Mouse (Mus musculus) liver, embryonic 12.5 days (tissue): ENCODE results near the gene 1700001P01Rik. TPM values are rescaled to one million over a fixed set of nuclear protein-coding genes. Genes with fewer than 3 reads are reported as not detected.
"Not testable (repeated sequence)": the region's sequence is repeated elsewhere in the genome, so short reads cannot be mapped to it uniquely, and the experiment has no call there.

Experiments used
- ATAC-seq: fragments of 200-750 bp; cut with Nextera tagmentation; 2 replicates; pipeline ENCODE4 v1.8.0; 2017; ENCODE audit warnings: moderate number of reproducible peaks, mild to moderate bottlenecking, moderate library complexity
- H3K27ac ChIP-seq: fragments of 300-500 bp; sonication (generic); 2 replicates; pipeline ENCODE4 v1.5.1; 2016; ENCODE audit warnings: mild to moderate bottlenecking
- H3K27me3 ChIP-seq: fragments of 300-500 bp; sonication (generic); replicated peaks from 2 replicates; pipeline ENCODE4 v1.6.1; 2016; ENCODE audit warnings: mild to moderate bottlenecking, moderate library complexity
- H3K36me3 ChIP-seq: fragments of 300-500 bp; sonication (generic); 2 replicates; pipeline ENCODE4 v1.6.1; 2016; ENCODE audit warnings: mild to moderate bottlenecking, moderate library complexity
- H3K4me1 ChIP-seq: fragments of 300-500 bp; sonication (generic); 2 replicates; pipeline ENCODE4 v1.6.1; 2016
- H3K4me2 ChIP-seq: fragments of 300-500 bp; sonication (generic); 2 replicates; pipeline ENCODE4 v1.6.1; 2016; ENCODE audit warnings: mild to moderate bottlenecking, moderate library complexity
- H3K4me3 ChIP-seq: fragments of 300-500 bp; sonication (generic); 2 replicates; pipeline ENCODE4 v1.5.1; 2016; ENCODE audit warnings: mild to moderate bottlenecking, moderate library complexity
- H3K9ac ChIP-seq: fragments of 300-500 bp; sonication (generic); 2 replicates; pipeline ENCODE4 v1.6.1; 2016; ENCODE audit warnings: mild to moderate bottlenecking, moderate library complexity
- H3K9me3 ChIP-seq: fragments of 300-500 bp; sonication (generic); replicated peaks from 2 replicates; pipeline ENCODE4 v1.6.1; 2016; ENCODE audit warnings: mild to moderate bottlenecking, moderate library complexity
- WGBS: fragments of 180-500 bp; shearing (Covaris S2); methylation state at CpG from one replicate; pipeline ENCODE4 v1.1.7; 2016; ENCODE audit not compliant: insufficient replicate concordance; 5-methylcytosine and 5-hydroxymethylcytosine counted together
- microRNA-seq: library from miRNA; unstranded; fragments of <30 nt; microRNA quantifications from one replicate; pipeline ENCODE4, GENCODE M21; 2017
- polyA plus RNA-seq: library from polyadenylated mRNA; unstranded; fragments of >200 nt; fragmentation: Nextera tagmentation; extraction: Ambion mirVana; gene quantifications from 2 replicates; pipeline ENCODE4 v1.2.1, GENCODE M21; 2016

The 1700001P01Rik gene
- polyA plus RNA-seq, 1 experiment from 2014 or later = not detected

- H3K4me3 ChIP-seq = no peak overlapping the region
- ATAC-seq = no peak
- peaks cover 5% of the 10 kb centered on the region; the same call in 1 of the 2 replicates for H3K36me3 ChIP-seq
- 47% methylated on average over 7 of the region's 7 CpGs for WGBS
- no peak overlapping the region for H3K27ac ChIP-seq
- H3K9ac ChIP-seq = no peak overlapping the region
- H3K9me3 ChIP-seq = 0 out of 2 replicates have a peak, but pooled peaks cover 2% of the 10 kb centered on the region
- H3K27me3 ChIP-seq = no peaks in the 10 kb centered on the region
- peaks cover 43% of the 10 kb centered on the region for H3K4me1 ChIP-seq
- no peak overlapping the region; the same call in 1 of the 2 replicates for H3K4me2 ChIP-seq
These were observed 35.5 kb downstream of the 1700001P01Rik start for GRCm38 (mm10) chr11:97740190-97740589.

GRCm38 (mm10) chr11:97739155-97739554 is 36.6 kb downstream of the 1700001P01Rik start:
- H3K27me3 ChIP-seq = no peaks in the 10 kb centered on the region
- peaks cover 5% of the 10 kb centered on the region; the same call in 1 of the 2 replicates for H3K36me3 ChIP-seq
- peaks cover 42% of the 10 kb centered on the region for H3K4me1 ChIP-seq
- H3K27ac ChIP-seq = no peak overlapping the region
- no peak overlapping the region for H3K4me2 ChIP-seq
- H3K4me3 ChIP-seq = no peak overlapping the region
- 85% methylated on average over 3 of the region's 3 CpGs for WGBS
- 0 out of 2 replicates have a peak, but pooled peaks cover 2% of the 10 kb centered on the region for H3K9me3 ChIP-seq
- no peak for ATAC-seq
- no peak overlapping the region for H3K9ac ChIP-seq

DNA sequence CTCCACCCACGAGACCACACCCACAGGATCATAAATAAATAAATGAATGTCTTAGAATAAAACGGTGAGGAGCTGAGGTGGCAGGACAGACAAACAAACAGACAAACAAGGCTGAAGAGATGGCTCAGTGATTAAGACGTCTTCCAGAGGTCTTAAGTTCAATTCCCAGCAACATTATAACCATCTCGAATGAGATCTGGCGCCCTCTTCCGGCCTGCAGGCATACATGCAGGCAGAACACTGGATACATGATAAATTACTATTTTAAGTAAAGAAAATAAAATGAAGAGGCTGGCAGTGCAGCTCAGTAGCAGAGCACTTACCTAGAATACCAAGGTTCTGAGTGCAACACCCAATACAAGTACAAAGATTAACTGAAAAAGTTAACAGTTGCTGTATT is 37.0 kb downstream of the 1700001P01Rik start:
- Histone ChIP-seq H3K4me3 (no peak overlapping the region), H3K36me3 (peaks cover 5% of the 10 kb centered on the region; the same call in 1 of the 2 replicates), H3K9me3 (0 out of 2 replicates have a peak, but pooled peaks cover 2% of the 10 kb centered on the region), H3K4me1 (peaks cover 42% of the 10 kb centered on the region), H3K4me2 (no peak overlapping the region), H3K27ac (no peak overlapping the region), H3K27me3 (no peaks in the 10 kb centered on the region), H3K9ac (no peak overlapping the region)
- no peak for ATAC-seq
- 53% methylated on average over 6 of the region's 6 CpGs for WGBS

DNA sequence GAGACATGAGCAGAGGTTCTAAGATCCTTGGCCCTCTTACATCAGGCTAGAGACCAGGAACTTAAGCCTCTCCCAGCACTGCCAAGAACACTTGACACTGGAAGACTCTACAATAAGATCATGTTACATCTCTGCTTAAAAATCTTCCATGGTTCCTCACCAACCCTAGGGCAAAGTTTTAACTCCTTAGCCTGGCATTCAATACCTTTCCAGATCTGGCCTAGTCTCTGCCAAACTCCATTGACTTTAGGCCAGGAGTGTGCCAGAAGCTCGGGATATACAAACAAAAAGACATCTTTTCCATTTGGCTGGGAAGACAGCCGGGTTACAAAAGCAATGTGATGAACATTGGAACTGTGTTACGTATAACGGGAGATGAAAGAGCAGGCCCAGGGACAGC is 38.1 kb downstream of the 1700001P01Rik start:
- no peak overlapping the region for H3K27ac ChIP-seq
- no peak overlapping the region for H3K4me2 ChIP-seq
- H3K27me3 ChIP-seq = no peaks in the 10 kb centered on the region
- 0 out of 2 replicates have a peak, but pooled peaks cover 2% of the 10 kb centered on the region for H3K9me3 ChIP-seq
- peaks cover 5% of the 10 kb centered on the region; the same call in 1 of the 2 replicates for H3K36me3 ChIP-seq
- no peak overlapping the region for H3K9ac ChIP-seq
- WGBS = 85% methylated on average over 4 of the region's 4 CpGs
- ATAC-seq = no peak
- H3K4me1 ChIP-seq = peaks cover 34% of the 10 kb centered on the region
- H3K4me3 ChIP-seq = no peak overlapping the region

- Histone ChIP-seq H3K36me3 (peaks cover 14% of the 10 kb centered on the region), H3K9ac (no peak overlapping the region), H3K27ac (no peak overlapping the region), H3K9me3 (0 out of 2 replicates have a peak, but pooled peaks cover 2% of the 10 kb centered on the region), H3K4me3 (no peak overlapping the region), H3K4me1 (peaks cover 27% of the 10 kb centered on the region), H3K4me2 (no peak overlapping the region), H3K27me3 (no peaks in the 10 kb centered on the region)
- no peak for ATAC-seq
- 78% methylated on average over 5 of the region's 5 CpGs for WGBS
These were observed 39.1 kb downstream of the 1700001P01Rik start for GRCm38 (mm10) chr11:97736645-97737044.

DNA sequence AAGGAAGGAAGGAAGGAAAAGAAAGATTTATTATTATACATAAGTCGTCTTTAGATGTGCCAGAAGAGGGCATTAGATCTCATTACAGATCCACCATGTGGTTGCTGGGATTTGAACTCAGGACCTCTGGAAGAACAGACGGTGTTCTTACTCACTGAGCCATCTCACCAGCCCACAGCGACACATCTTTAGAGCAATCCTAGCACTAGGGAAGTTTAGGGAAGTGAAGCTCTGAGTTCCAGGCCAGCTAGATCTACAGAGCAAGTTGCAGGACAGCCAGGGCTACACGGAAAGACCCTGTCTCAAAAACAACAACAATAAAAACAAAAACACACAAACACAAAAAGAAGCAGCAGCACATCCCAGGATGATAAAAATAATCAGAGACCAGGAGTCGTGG is 40.9 kb downstream of the 1700001P01Rik start:
- H3K4me1 ChIP-seq, H3K27ac ChIP-seq, H3K27me3 ChIP-seq, H3K4me3 ChIP-seq, ATAC-seq, H3K9me3 ChIP-seq, H3K9ac ChIP-seq, H3K4me2 ChIP-seq: not testable (repeated sequence)
- H3K36me3 ChIP-seq = peaks cover 29% of the 10 kb centered on the region
- 52% methylated on average over 5 of the region's 5 CpGs for WGBS

DNA sequence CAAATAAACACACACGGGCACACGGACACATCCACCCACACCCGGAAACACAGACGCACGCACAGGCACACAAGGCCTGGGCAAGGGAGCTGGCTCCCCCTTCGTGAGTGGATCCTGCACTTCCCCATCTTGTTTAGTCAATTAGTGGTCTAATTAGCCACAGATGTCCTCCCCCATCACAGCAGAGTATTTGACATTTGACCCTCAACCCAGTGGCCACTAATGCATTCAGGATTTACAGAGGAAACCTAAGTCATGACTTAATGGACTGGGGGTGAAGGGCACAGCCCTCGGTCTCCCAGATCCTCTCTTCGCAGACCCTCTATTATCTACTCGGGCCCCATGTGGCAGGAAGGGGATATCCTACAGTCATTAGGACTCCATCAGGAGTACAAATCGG is 42.0 kb downstream of the 1700001P01Rik start:
- H3K27me3 ChIP-seq = no peaks in the 10 kb centered on the region
- no peaks in the 10 kb centered on the region for H3K9me3 ChIP-seq
- H3K36me3 ChIP-seq = peaks cover 35% of the 10 kb centered on the region
- no peak overlapping the region for H3K4me2 ChIP-seq
- H3K27ac ChIP-seq = no peak overlapping the region
- H3K4me3 ChIP-seq = no peak overlapping the region
- peaks cover 13% of the 10 kb centered on the region for H3K4me1 ChIP-seq
- 40% methylated on average over 10 of the region's 10 CpGs for WGBS
- no peak overlapping the region for H3K9ac ChIP-seq
- no peak for ATAC-seq

- no peak overlapping the region for H3K9ac ChIP-seq
- 62% methylated on average over 7 of the region's 7 CpGs for WGBS
- no peak for ATAC-seq
- H3K4me3 ChIP-seq = no peak overlapping the region
- H3K27me3 ChIP-seq = no peaks in the 10 kb centered on the region
- H3K4me2 ChIP-seq = peak overlapping the region; percentile 23
- H3K36me3 ChIP-seq = peaks cover 84% of the 10 kb centered on the region
- H3K9me3 ChIP-seq = no peaks in the 10 kb centered on the region
- H3K27ac ChIP-seq = no peak overlapping the region
- H3K4me1 ChIP-seq = peaks cover 16% of the 10 kb centered on the region
These were observed 47.0 kb downstream of the 1700001P01Rik start for GRCm38 (mm10) chr11:97728730-97729129.

DNA sequence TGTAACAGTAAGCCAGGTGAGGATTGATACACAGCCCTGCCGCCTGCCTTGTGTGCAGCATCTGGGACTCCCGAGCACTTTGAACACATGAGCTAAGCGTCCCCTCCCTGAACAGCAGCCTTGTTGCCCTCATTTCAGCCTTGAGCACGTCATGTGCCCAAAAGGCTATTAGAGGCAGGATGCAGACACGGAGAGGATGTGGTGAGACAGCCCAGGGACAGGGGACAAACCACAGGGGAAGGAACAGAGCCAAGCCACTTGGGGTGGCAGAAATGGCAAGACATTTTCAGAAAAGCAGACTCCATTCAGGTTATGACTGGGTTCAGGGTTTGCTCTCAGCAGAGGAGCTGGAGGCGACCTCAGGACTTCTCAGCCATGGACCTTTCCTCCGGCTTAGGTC is 47.4 kb downstream of the 1700001P01Rik start:
- Histone ChIP-seq H3K4me1 (peaks cover 13% of the 10 kb centered on the region; the same call in 1 of the 2 replicates), H3K27me3 (no peaks in the 10 kb centered on the region), H3K27ac (no peak overlapping the region), H3K9me3 (no peaks in the 10 kb centered on the region), H3K36me3 (peaks cover 88% of the 10 kb centered on the region), H3K4me2 (peak overlapping the region; percentile 23), H3K4me3 (no peak overlapping the region), H3K9ac (no peak overlapping the region)
- no peak for ATAC-seq
- 55% methylated on average over 7 of the region's 7 CpGs for WGBS

DNA sequence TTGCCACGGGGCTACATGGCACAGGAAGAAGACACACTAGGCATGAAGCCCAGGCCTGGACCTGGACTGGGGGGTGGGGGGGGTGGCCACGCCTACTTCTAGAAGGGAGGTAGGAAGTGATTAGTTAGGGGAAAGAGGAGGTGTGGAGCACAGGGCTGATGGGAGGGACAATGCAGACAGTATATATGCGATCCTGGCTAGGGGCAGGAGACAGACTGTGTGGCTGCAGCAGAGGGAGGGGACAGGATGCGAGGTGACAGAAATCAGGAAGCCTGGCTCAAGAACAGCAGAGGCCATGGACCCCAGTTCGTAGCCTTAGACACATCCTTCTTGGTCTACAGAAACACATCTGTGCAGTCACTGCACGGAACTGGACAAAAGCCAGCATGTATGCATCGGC is 52.0 kb downstream of the 1700001P01Rik start:
- Histone ChIP-seq H3K27me3 (no peaks in the 10 kb centered on the region), H3K36me3 (peaks cover 100% of the 10 kb centered on the region), H3K4me1 (peaks cover 15% of the 10 kb centered on the region; the same call in 1 of the 2 replicates), H3K4me3 (no peak overlapping the region), H3K27ac (no peak overlapping the region), H3K4me2 (no peak overlapping the region), H3K9ac (no peak overlapping the region), H3K9me3 (peaks cover 9% of the 10 kb centered on the region; the same call in 1 of the 2 replicates)
- ATAC-seq = peak; percentile 42; the same call in 1 of the 2 replicates
- 44% methylated on average over 7 of the region's 7 CpGs for WGBS

Small RNAs within 50 kb of the gene (microRNA-seq; reads per million reads assigned to microRNA genes)
- not detected for gene Mir8102

Other genes starting within 250 kb of the 1700001P01Rik start
- 0.01 and 0.10 TPM in 2 replicates for gene Srcin1, start 199.7 kb downstream of the 1700001P01Rik start, polyA plus RNA-seq
- gene Epop, start 146.2 kb downstream of the 1700001P01Rik start, polyA plus RNA-seq = 3.6 and 4.1 TPM in 2 replicates
- gene Mllt6, start 112.5 kb downstream of the 1700001P01Rik start, polyA plus RNA-seq = 0.32 and 0.33 TPM in 2 replicates
- 12.6 and 14.7 TPM in 2 replicates for gene Cisd3, start 90.1 kb downstream of the 1700001P01Rik start, polyA plus RNA-seq
- gene Pcgf2, start 75.4 kb downstream of the 1700001P01Rik start, polyA plus RNA-seq = 5.0 and 5.1 TPM in 2 replicates
- gene Psmb3, start 72.5 kb downstream of the 1700001P01Rik start, polyA plus RNA-seq = 364 and 370 TPM in 2 replicates
- 0.92 and 1.1 TPM in 2 replicates for gene Pip4k2b, start 31.2 kb downstream of the 1700001P01Rik start, polyA plus RNA-seq
- gene Cwc25, start 9.4 kb downstream of the 1700001P01Rik start, polyA plus RNA-seq = 10.7 and 10.9 TPM in 2 replicates
- 462 and 473 TPM in 2 replicates for gene Rpl23, start 6.5 kb upstream of the 1700001P01Rik start, polyA plus RNA-seq
- gene Lasp1, start 23.1 kb upstream of the 1700001P01Rik start, polyA plus RNA-seq = 36.9 and 37.6 TPM in 2 replicates
- 1.1 and 1.3 TPM in 2 replicates for gene B230217C12Rik, start 64.9 kb upstream of the 1700001P01Rik start, polyA plus RNA-seq
- gene Fbxo47, start 108.2 kb upstream of the 1700001P01Rik start, polyA plus RNA-seq = 0.36 and 0.51 TPM in 2 replicates
- gene Plxdc1, start 210.5 kb upstream of the 1700001P01Rik start, polyA plus RNA-seq = 0.33 and 0.38 TPM in 2 replicates
- gene Arl5c, start 220.3 kb upstream of the 1700001P01Rik start, polyA plus RNA-seq = 15.6 and 17.1 TPM in 2 replicates
- 0.95 and 1.0 TPM in 2 replicates for gene Cacnb1, start 247.1 kb upstream of the 1700001P01Rik start, polyA plus RNA-seq